Mouse (Mus musculus) hindbrain, embryonic 16.5 days (tissue): ENCODE data around the gene Stk16. TPM values are rescaled to one million over a fixed set of nuclear protein-coding genes. Genes with fewer than 3 reads are reported as not detected.
A peak's percentile ranks its signal among the peaks of the same experiment; 100 is the strongest.

Experiments used
- ATAC-seq: fragments of 200-750 bp; cut with Nextera tagmentation; 2 replicates; pipeline ENCODE4 v1.8.0; 2017; ENCODE audit warnings: moderate TSS enrichment, moderate library complexity
- H3K27ac ChIP-seq: fragments of 300-500 bp; sonication (generic); 2 replicates; pipeline ENCODE4 v1.5.1; 2014; ENCODE audit warnings: low read depth, mild to moderate bottlenecking, control low read depth, low read length, moderate library complexity
- H3K27me3 ChIP-seq: fragments of 300-500 bp; sonication (generic); replicated peaks from 2 replicates; pipeline ENCODE4 v1.6.1; 2014; ENCODE audit warnings: low read length; ENCODE audit not compliant: control insufficient read depth, insufficient read depth
- H3K36me3 ChIP-seq: fragments of 300-500 bp; sonication (generic); 2 replicates; pipeline ENCODE4 v1.6.1; 2014; ENCODE audit warnings: mild to moderate bottlenecking, low read length, moderate library complexity, mixed read lengths; ENCODE audit not compliant: control insufficient read depth, insufficient read depth
- H3K4me1 ChIP-seq: fragments of 300-500 bp; sonication (generic); 2 replicates; pipeline ENCODE4 v1.6.1; 2014; ENCODE audit warnings: low read depth, low read length; ENCODE audit not compliant: control insufficient read depth, insufficient read depth
- H3K4me2 ChIP-seq: fragments of 300-500 bp; sonication (generic); 2 replicates; pipeline ENCODE4 v1.6.1; 2014; ENCODE audit warnings: mild to moderate bottlenecking, low read length, control low read depth, moderate library complexity
- H3K4me3 ChIP-seq: fragments of 300-500 bp; sonication (generic); 2 replicates; pipeline ENCODE4 v1.5.1; 2014; ENCODE audit warnings: mild to moderate bottlenecking, low read length, control low read depth, moderate library complexity
- H3K9ac ChIP-seq: fragments of 300-500 bp; sonication (generic); 2 replicates; pipeline ENCODE4 v1.6.1; 2014; ENCODE audit warnings: low read depth, mild to moderate bottlenecking, control low read depth, low read length, moderate library complexity
- H3K9me3 ChIP-seq: fragments of 300-500 bp; sonication (generic); 2 replicates; pipeline ENCODE4 v1.6.1; 2014; ENCODE audit warnings: mild to moderate bottlenecking, low read length, moderate library complexity; ENCODE audit not compliant: control insufficient read depth
- WGBS: fragments of 180-500 bp; shearing (Covaris S2); extraction: QIAGEN DNeasy Blood & Tissue Kit; methylation state at CpG from one replicate; pipeline ENCODE4 v1.1.7; 2014; 5-methylcytosine and 5-hydroxymethylcytosine counted together
- polyA plus RNA-seq: library from polyadenylated mRNA; unstranded; fragments of >200 nt; fragmentation: Nextera tagmentation; extraction: Ambion mirVana; gene quantifications from 2 replicates; pipeline ENCODE4 v1.2.1, GENCODE M21; 2015

Stk16 gene
- polyA plus RNA-seq, 1 experiment from 2014 or later, result 144 TPM

DNA sequence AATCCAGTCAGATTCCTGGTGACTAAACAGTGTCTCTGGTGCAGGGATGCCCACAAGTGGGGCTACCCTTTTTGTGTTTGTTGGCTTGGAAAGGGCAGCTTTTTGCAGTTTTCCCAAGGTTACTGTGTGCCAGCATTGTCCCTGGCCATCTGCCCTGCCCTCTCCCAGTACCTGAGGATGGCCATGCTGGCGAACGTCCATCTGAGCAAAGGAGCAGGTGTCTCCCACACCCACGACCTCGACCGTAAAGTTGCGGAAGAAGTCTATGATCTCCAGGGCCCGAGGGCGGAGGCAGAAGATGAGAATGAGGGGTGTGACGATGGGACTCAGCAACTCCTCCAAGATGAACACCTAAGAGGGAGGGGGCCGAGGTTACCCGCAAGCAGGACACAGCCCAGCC, 25.1 kb upstream of the Stk16 start:
- Histone ChIP-seq H3K36me3 (peaks cover 48% of the 10 kb centered on the region), H3K27me3 (no peaks in the 10 kb centered on the region), H3K9ac (no peak overlapping the region), H3K4me3 (no peak overlapping the region), H3K27ac (no peak overlapping the region), H3K4me1 (peaks cover 8% of the 10 kb centered on the region), H3K9me3 (no peaks in the 10 kb centered on the region), H3K4me2 (no peak overlapping the region)
- 89% methylated on average over 11 of the region's 11 CpGs for WGBS
- ATAC-seq, result no peak

DNA sequence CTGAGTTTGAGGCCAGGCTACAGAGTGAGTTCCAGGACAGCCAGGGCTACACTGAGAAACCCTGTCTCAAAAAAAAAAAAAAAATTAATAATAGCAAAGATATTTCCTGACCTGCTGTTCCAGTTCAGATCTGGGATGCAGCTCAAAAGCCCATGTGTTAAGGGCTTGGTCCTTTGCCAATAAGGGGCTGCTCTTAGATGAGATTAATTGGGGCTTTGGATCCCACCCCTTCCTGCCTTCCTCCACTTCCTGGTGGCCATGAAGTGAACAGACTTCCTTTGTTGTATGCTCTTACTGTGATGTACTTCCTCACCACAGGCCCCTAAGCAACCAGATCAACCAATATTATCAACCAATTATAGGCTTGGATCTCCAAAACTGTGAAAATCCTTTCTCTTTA, 23.5 kb upstream of the Stk16 start:
- Histone ChIP-seq H3K27ac (no peak overlapping the region), H3K4me1 (peaks cover 12% of the 10 kb centered on the region), H3K9me3 (no peaks in the 10 kb centered on the region), H3K9ac (no peak overlapping the region), H3K4me3 (no peak overlapping the region), H3K36me3 (peaks cover 40% of the 10 kb centered on the region), H3K27me3 (no peaks in the 10 kb centered on the region), H3K4me2 (no peak overlapping the region)
- no peak for ATAC-seq

DNA sequence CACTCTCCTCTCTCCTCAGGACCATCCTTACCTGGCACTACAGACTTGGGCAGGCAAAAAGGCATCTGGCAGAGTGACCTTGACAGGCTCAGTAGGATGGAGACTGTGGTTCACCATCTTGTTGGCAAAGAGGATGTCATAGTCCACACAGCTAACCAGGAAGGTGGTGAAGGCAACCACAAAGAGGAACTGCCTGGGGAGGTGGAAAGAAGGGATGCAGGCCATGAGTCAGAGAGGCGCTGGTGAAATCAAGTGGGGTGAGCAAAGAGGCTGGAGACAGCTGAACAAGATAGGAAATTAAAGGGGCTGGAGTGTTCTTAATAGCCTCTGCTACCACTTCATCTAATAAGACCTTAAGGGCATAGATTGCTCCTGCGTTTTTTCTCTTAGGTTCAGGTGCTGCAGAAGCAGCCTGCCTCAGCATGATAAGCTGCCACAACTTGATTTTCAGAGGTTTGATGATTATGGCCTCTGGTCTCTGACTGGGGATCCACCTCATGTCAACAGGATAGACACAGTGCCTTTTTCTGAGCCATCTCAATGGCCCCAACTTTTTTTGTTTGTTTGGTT, 22.6 kb upstream of the Stk16 start:
- Histone ChIP-seq H3K9ac (no peak overlapping the region), H3K4me2 (no peak overlapping the region), H3K36me3 (peaks cover 33% of the 10 kb centered on the region), H3K27me3 (no peaks in the 10 kb centered on the region), H3K9me3 (no peaks in the 10 kb centered on the region), H3K4me1 (peaks cover 15% of the 10 kb centered on the region), H3K4me3 (no peak overlapping the region), H3K27ac (no peak overlapping the region)
- WGBS, result 89% methylated on average over 2 of the region's 2 CpGs
- no peak for ATAC-seq

DNA sequence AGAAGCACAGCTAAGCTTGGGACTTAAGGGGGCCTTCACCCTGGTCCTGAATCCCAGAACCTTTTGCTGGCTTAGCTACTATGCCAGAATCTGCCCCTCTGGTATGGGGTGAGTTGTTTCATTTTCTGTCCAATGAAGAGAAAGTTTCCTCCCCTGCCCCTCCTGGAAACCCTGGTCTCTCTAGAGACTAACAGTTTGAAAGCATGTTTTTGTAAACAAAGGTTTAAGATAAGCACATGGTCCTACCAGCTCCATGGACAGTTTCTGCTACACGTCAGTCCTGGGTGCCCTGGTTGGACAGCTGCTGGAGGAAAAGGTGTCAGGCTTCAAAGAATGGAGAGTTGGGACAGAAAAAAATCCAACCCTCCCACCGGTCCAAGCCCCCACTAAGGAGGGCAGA, 20.1 kb upstream of the Stk16 start:
- Histone ChIP-seq H3K4me3 (no peak overlapping the region), H3K9ac (no peak overlapping the region; the same call in 1 of the 2 replicates), H3K27me3 (no peaks in the 10 kb centered on the region), H3K27ac (no peak overlapping the region), H3K4me2 (peak overlapping the region; percentile 80), H3K9me3 (no peaks in the 10 kb centered on the region), H3K36me3 (peaks cover 23% of the 10 kb centered on the region), H3K4me1 (peaks cover 19% of the 10 kb centered on the region)
- WGBS, result 74% methylated on average over 2 of the region's 2 CpGs
- no peak for ATAC-seq

DNA sequence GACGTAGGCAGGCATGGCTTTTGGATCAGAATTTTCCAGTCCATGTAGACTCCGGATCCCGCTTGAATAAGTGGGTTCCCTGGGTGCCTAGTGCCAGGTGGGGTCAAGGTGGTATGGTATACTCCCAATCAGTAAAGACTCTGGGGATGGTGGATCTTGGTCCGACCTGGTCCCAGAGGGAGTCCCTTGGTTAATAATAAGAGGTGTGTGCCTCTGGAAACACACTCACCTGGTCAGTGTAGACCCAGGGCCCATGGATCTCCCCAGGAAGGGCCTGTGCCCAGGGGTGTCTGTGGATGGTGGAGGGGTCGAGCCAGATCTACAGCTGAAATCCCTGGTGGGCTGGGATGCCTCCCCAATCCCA, 19.4 kb upstream of the Stk16 start:
- Histone ChIP-seq H3K9me3 (no peaks in the 10 kb centered on the region), H3K4me1 (peaks cover 19% of the 10 kb centered on the region), H3K4me3 (peak overlapping the region; percentile 85), H3K36me3 (peaks cover 22% of the 10 kb centered on the region), H3K9ac (peak overlapping the region; percentile 96), H3K27ac (peak overlapping the region; percentile 98), H3K4me2 (peak overlapping the region; percentile 80), H3K27me3 (no peaks in the 10 kb centered on the region)
- WGBS, result 39% methylated on average over 5 of the region's 5 CpGs
- no peak for ATAC-seq

DNA sequence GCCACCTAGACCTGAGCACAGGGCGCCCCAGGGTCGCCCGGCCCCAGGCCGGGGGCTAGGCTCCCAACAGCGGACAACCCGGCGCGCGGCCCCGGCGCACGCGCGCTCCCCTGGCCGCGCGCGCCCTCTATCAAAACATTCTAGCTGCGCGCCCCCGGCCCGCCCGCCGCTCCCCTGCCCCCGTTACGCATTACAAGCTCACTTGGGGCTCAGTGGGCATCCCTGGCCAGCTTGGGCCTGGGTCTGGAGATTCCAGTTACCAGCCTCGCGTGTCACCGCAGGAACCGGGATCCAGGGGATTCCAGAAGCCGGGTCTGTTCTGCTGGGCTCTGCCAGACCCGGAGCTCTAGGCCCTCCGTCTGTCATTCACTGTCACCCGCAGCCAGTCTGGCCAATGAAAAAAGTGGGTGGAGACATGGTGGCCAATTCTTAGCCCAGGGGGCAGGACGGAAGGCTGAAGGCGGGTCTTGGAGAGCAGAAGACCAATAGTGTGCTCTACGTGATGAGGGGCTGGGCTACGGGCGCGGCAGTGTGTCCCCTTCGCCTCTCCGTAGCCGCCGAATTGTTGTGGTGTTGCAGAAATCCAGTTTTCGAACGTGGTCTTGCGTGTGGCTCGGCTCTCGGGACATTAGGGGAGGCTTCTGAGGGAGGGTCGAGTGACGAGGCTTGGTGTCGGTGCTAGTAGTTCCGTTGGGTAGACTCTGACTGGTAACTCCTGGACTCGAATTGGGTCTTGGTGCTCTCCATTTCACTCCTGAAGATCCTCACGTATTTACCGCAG, 18.8 kb upstream of the Stk16 start, which contains the start of the genes Ankzf1 and Atg9a:
Gene Ankzf1 (plus strand): TSS at position 530 of the 781 bp plus-strand sequence.
Gene Atg9a (minus strand): TSS at position 575 of the 781 bp plus-strand sequence.
- Histone ChIP-seq H3K9me3 (no peaks in the 10 kb centered on the region), H3K4me3 (peak within 1 kb of the TSS; percentile 85), H3K36me3 (peaks cover 18% of the 10 kb centered on the region), H3K27me3 (no peaks in the 10 kb centered on the region), H3K4me2 (peak within 1 kb of the TSS; percentile 98), H3K4me1 (peaks cover 19% of the 10 kb centered on the region), H3K9ac (peak within 1 kb of the TSS; percentile 96), H3K27ac (peak within 1 kb of the TSS; percentile 98)
- WGBS, result under 1% methylated on average over 39 of the region's 56 CpGs
- ATAC-seq, result peak; percentile 100

DNA sequence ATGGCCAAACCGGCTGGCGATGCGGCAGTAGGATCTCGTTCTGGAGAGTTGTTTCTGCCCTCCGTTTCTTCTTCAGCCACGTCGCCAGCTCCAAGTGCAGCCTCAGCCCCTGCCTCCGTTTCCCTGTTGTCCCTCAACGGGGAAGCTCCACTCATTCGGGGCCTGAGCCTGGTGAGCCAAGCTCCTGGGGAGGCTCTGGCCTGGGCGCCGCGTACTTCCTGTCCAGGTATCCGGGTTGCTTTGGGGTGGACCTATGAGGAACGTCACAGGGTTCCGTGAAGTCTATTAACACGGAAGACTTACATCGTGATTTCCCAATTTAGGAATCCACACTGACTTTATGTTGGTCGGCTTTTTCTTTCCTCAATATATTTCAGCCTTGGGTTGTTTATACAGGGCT, 18.2 kb upstream of the Stk16 start:
- peaks cover 19% of the 10 kb centered on the region for H3K4me1 ChIP-seq
- no peaks in the 10 kb centered on the region for H3K9me3 ChIP-seq
- H3K27ac ChIP-seq, result peak overlapping the region; percentile 91
- ATAC-seq, result no peak
- no peaks in the 10 kb centered on the region for H3K27me3 ChIP-seq
- peak overlapping the region; percentile 98 for H3K4me2 ChIP-seq
- WGBS, result under 1% methylated on average over 19 of the region's 19 CpGs
- H3K36me3 ChIP-seq, result peaks cover 14% of the 10 kb centered on the region
- peak overlapping the region; percentile 85 for H3K4me3 ChIP-seq
- H3K9ac ChIP-seq, result peak overlapping the region; percentile 93

DNA sequence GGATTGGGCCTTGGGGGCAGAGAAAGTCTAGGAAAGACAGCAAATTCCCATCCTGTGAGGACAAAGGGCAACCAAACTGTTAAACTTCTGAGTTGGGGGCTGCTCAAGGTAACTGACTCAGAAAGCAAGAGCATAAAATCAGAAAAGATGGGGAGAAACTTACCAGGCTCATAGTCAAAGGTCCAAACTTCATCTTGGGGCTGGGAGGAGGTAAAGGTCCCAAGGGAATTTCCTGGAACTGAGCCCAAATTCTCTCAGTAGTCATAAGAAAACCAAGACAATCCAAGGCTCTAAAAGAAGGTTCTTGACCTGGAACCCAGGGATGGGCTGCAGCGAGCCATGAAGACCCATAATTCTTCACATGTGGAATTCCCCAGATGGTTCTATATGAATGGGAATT, 9.4 kb upstream of the Stk16 start:
- Histone ChIP-seq H3K4me1 (no peaks in the 10 kb centered on the region), H3K9ac (no peak overlapping the region), H3K9me3 (no peaks in the 10 kb centered on the region), H3K36me3 (peaks cover 11% of the 10 kb centered on the region), H3K4me2 (no peak overlapping the region), H3K4me3 (no peak overlapping the region), H3K27ac (no peak overlapping the region), H3K27me3 (no peaks in the 10 kb centered on the region)
- WGBS, result 100% methylated on average over 1 of the region's 1 CpGs
- no peak for ATAC-seq

- no peak for ATAC-seq
- Histone ChIP-seq H3K4me3 (peak overlapping the region; percentile 32), H3K27ac (no peak overlapping the region), H3K4me1 (peaks cover 31% of the 10 kb centered on the region), H3K4me2 (peak overlapping the region; percentile 54), H3K9me3 (no peaks in the 10 kb centered on the region), H3K36me3 (peaks cover 13% of the 10 kb centered on the region), H3K27me3 (no peaks in the 10 kb centered on the region), H3K9ac (peak overlapping the region; percentile 20)
- WGBS, result 9% methylated on average over 34 of the region's 34 CpGs
Observed at GRCm38 (mm10) chr1:75208967-75209678, 1.5 kb upstream of the Stk16 start.
